Mouse (Mus musculus): ENCODE results near the gene Msh3.
"Not testable (repeated sequence)": the region's sequence is repeated elsewhere in the genome, so short reads cannot be mapped to it uniquely, and the experiment has no call there.

Gene Msh3

DNA sequence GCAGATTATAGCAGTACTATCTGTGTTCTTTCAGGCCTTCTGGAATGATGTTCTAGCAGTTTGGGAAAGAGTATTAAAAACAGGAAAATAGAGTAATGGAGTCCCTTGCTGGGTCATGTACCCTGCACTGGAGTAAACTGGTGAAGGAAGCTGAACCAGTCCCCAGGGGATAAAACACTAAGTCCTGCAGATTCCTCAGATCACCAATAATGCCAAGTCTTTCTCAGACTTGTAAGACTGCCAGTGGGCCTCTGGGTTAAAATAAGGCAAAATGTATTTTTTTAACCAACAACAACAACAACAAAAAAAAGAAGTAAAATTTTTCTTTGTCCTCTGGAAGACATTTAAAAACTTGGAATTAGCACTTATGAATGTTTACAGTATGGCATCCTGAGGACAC, 102.5 kb downstream of the Msh3 start:
- no peak for DNase-seq (ENCODE audit: low read depth)

- no peak for DNase-seq (ENCODE audit: low read depth)
These were observed 107.2 kb downstream of the Msh3 start for GRCm38 (mm10) chr13:92247576-92247975.

DNA sequence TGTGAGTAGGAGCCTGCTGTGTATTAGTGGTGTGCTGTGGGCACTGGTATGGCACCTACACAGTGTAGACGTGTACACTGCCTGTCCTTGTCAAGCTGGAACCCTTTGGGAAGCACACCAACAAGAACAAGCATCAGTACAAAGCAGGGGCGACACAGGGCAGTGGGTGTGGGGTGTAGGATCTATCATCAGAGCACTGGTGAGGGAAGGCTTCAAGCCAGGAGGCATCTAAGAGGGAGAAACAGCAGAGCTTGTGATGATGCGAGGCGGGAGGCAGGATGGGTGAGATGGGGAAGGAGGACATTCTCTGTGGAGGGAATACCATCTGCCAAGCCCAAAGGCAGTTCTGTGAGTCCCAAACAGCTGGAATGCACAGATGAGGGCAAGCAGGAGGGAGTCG, 107.8 kb downstream of the Msh3 start:
- no peak for DNase-seq (ENCODE audit: low read depth)

DNA sequence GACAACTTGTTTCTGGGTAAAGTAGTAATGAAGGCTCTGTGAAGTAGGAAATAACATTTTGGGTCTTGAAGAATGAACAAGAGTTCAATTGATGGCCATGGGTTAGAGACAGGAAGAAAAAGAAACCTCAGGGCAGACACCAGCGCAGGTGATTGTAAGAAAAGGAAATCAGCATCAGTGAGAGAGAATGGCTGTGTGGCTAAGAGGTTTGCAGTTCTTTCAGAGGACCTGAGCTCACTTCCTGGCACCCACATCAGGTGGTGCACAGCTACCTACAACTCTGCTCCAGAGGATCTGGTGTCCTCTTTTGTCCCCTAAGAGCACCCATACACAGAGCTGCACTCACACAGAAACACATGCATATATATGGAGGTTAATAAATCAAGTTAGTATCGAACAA, 110.1 kb downstream of the Msh3 start:
- no peak for DNase-seq (ENCODE audit: low read depth)

- no peak for DNase-seq (ENCODE audit: low read depth)
These were observed 113.4 kb downstream of the Msh3 start for GRCm38 (mm10) chr13:92241426-92241825.

DNA sequence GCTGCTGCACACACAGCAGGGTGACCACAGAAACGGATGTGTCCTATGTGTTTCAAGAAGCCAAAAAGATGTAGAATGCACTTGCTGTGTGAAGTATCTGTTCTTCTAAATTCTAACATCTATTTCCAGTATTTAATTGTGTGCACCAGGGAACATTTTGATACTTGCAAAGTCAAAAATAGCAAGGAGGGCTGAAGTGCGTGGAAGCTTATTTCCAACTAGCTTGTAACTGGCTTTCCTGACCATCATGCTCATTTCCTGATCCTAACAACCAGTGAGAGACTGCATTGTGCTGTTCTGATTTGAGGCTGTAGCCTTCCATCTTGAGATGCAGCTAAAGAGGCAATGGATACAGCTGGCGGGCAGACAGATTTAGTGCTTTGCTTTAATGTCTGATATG, 116.9 kb downstream of the Msh3 start:
- no peak for DNase-seq (ENCODE audit: low read depth)

GRCm38 (mm10) chr13:92237016-92237415, 117.8 kb downstream of the Msh3 start:
- no peak for DNase-seq (ENCODE audit: low read depth)

DNA sequence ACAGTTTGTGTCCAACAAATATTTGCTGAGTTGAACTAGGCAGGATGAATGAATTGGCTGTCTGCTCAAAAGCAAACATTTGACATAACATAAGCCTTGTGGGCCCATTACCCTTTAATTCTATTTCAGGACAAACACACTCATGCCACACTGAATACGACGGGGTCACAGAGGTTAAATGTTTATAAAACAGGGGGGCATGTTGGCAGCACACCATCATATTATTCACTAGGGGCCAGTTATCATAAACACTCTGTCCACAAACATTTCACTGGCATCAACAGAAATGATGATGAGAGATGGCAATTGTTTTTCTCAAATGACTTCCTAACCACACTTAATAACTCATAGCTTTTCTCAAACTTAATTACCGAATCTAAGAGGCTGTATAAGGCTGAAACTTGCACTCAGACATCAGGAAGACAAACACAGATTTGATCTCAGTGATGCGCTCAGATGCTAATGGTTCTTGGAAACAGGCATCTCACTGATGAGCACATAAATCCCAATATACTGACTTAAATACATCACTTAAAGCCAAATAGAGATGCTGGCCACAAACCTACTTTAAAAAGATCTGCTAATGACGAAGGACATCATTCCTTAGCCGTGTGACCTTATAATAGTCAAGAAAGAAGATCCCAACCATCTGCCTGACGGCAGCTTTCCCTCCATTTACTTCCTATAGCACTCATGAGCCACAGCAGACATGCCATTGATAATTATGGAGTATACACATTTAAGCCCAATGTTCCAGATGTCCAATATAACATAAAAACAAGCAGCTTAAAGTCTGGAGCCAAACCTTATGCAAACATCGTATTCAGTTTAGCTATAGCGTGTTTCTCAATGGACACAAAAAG, 122.5 kb downstream of the Msh3 start:
- DNase-seq (ENCODE audit: low read depth) = no peak

- no peak for DNase-seq (ENCODE audit: low read depth)
These were observed 126.8 kb downstream of the Msh3 start for GRCm38 (mm10) chr13:92228037-92228436.

GRCm38 (mm10) chr13:92223567-92223966, 131.2 kb downstream of the Msh3 start:
- no peak for DNase-seq (ENCODE audit: low read depth)

DNA sequence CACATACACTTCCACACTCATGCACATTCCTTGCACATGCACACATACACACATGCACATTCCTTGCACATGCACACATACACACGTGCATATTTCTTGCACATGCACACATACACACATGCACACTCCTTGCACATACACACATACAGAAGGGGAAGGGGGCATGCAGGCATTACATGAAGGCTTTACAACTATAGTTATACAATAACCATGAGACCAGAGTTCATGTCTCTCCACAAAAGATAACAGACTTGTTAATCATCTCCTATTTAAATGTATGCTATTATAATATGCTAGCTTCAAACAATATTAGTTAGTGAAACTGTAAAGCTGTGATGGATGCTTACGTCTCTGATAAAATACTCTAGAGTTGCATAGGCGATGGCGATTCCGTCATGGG, 132.0 kb downstream of the Msh3 start:
- DNase-seq (ENCODE audit: low read depth) = no peak

- no peak for DNase-seq (ENCODE audit: low read depth)
These were observed 135.0 kb downstream of the Msh3 start for GRCm38 (mm10) chr13:92219774-92220173.

GRCm38 (mm10) chr13:92217216-92217615, 137.6 kb downstream of the Msh3 start:
- DNase-seq (ENCODE audit: low read depth) = no peak

DNA sequence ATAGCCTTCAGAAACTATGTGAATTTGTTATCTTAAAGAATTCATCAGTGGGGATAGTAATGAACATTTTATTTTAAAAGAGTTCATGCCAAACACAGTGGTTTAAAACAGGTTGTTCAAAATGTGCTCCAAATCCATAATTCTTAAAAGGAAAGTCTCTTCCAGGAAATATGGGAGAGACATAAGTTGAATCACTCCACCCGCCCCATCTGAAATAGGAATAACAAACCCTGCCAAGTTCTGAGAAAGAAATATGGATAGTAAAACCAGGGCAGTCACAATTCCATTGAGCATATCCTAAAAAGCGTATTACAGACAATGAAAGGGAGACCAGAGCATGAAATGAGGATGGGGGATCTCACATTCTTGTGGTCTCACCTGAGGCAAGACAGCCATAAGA, 157.9 kb downstream of the Msh3 start:
- no peak for DNase-seq (ENCODE audit: low read depth)

DNA sequence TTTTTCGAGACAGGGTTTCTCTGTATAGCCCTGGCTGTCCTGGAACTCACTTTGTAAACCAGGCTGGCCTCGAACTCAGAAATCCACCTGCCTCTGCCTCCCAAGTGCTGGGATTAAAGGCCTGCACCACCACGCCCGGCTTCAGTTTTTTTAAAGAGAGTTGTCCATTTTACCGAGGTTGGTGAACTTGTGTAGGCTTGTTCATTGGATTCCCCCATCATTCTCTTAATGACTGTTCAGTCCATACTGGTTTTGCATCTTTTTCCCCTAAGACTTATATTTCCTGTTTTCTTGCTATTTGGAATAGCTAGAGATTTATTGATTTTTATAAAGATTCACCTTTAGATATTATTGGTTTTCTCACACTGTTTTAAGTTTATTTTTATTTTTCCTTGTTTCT, 161.0 kb downstream of the Msh3 start:
- not testable (repeated sequence) for DNase-seq (ENCODE audit: low read depth)

- DNase-seq (ENCODE audit: low read depth) = not testable (repeated sequence)
These were observed 182.1 kb downstream of the Msh3 start for GRCm38 (mm10) chr13:92172686-92173085.

All from c-Kit-positive CD71-positive TER-119-negative erythroid progenitor cells, embryonic 14.5 days (primary cell).